Mouse (Mus musculus): ENCODE results near the gene Ddx31.

DNA sequence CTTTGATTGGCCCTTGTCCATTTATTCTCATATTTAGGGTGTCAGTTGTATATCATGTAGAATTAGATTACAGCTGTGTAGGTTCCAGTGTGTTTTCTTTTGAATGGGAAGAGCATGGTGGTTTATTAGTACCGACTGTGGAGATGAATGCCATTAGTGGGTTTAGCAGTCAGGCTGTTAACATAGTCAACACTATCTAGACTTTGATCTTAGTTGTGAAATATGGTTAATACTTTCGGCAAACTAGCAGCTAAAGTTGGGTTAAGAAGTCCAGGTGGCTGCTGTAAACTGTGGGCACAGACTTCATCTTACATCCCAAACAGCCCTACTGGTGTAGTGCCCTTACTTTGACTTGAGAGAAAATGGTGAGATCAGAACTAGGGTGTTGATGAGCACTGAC, 8.7 kb downstream of the Ddx31 start:
- TF ChIP-seq CTCF (IDR thresholded peaks at IDR 0.05; ENCODE audit: low read depth) (no peak), EP300 (IDR thresholded peaks at IDR 0.05; ENCODE audit: low read depth) (no peak)
